Mouse (Mus musculus) lung, embryonic 14.5 days (tissue): ENCODE results near the gene Crnn. TPM values are rescaled to one million over a fixed set of nuclear protein-coding genes. Genes with fewer than 3 reads are reported as not detected.
A peak's percentile ranks its signal among the peaks of the same experiment; 100 is the strongest.

Experiments used
- ATAC-seq: fragments of 200-750 bp; cut with Nextera tagmentation; 2 replicates; pipeline ENCODE4 v1.8.0; 2017; ENCODE audit warnings: mild to moderate bottlenecking, moderate TSS enrichment, moderate library complexity; ENCODE audit not compliant: insufficient read depth
- DNase-seq: peaks from one replicate; pipeline ENCODE4 v3.0.0-alpha.2; 2015
- H3K27ac ChIP-seq: fragments of 300-500 bp; sonication (generic); 2 replicates; pipeline ENCODE4 v1.5.1; 2014; ENCODE audit warnings: low read depth, mild to moderate bottlenecking, moderate library complexity
- H3K27me3 ChIP-seq: fragments of 300-500 bp; sonication (generic); 2 replicates; pipeline ENCODE4 v1.6.1; 2014; ENCODE audit warnings: low read length, control low read depth; ENCODE audit not compliant: insufficient read depth
- H3K36me3 ChIP-seq: fragments of 300-500 bp; sonication (generic); 2 replicates; pipeline ENCODE4 v1.6.1; 2014; ENCODE audit warnings: control low read depth; ENCODE audit not compliant: insufficient read depth
- H3K4me1 ChIP-seq: fragments of 300-500 bp; sonication (generic); 2 replicates; pipeline ENCODE4 v1.6.1; 2014; ENCODE audit warnings: antibody characterized with exemption, control low read depth; ENCODE audit not compliant: insufficient read depth
- H3K4me2 ChIP-seq: fragments of 300-500 bp; sonication (generic); 2 replicates; pipeline ENCODE4 v1.6.1; 2014; ENCODE audit warnings: mild to moderate bottlenecking
- H3K4me3 ChIP-seq: fragments of 300-500 bp; sonication (generic); 2 replicates; pipeline ENCODE4 v1.5.1; 2014; ENCODE audit warnings: low read depth, low read length
- H3K9ac ChIP-seq: fragments of 300-500 bp; sonication (generic); 2 replicates; pipeline ENCODE4 v1.6.1; 2014
- H3K9me3 ChIP-seq: fragments of 300-500 bp; sonication (generic); 2 replicates; pipeline ENCODE4 v1.6.1; 2016; ENCODE audit warnings: low read depth, low read length, control low read depth
- CTCF ChIP-seq: IDR thresholded peaks from 2 replicates; pipeline ENCODE4 v1.5.1; 2016; ENCODE audit warnings: antibody characterized with exemption, low read depth
- WGBS: fragments of 180-500 bp; shearing (Covaris S2); extraction: QIAGEN DNeasy Blood & Tissue Kit; methylation state at CpG from one replicate; pipeline ENCODE4 v1.1.7; 2014; 5-methylcytosine and 5-hydroxymethylcytosine counted together
- polyA plus RNA-seq: library from polyadenylated mRNA; unstranded; fragments of >200 nt; fragmentation: Nextera tagmentation; extraction: Ambion mirVana; gene quantifications from 2 replicates; pipeline ENCODE4 v1.2.1, GENCODE M21; 2014

The Crnn gene
- polyA plus RNA-seq = not detected in 2 replicates

DNA sequence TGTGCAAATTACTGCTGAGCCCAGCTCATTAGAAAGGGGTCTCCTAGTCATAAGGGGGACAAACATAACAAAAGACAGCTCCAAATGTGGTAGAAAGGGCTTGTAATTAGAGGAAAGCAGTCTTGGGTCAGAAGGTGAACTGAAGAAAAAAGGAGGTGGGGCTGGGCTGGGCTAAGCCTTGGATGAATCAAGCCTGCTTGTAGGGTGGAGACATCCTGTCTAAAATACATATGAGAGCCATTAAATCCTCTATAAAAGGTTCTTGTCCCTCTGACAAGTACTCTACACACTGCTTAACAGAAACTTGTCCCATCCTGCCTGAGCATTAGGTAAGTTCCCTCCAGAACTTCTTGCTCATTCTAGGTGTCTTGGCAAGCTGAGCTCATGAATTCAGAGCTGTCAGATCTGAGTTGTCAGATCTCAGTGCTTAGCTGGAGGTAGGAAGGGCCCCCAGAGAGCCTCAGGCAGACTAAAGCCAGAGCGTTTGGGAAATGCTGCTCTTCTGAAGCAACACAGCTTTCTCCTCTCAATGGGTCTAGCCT, at the start of gene Crnn:
Gene Crnn, plus strand, starts transcription at position 278 of the 542 bp plus-strand sequence.
- WGBS = 74% methylated on average over 1 of the region's 1 CpGs
- H3K9ac ChIP-seq = no peak within 1 kb of the TSS
- no peaks in the 10 kb centered on the region for H3K36me3 ChIP-seq
- H3K27me3 ChIP-seq = no peaks in the 10 kb centered on the region
- H3K4me1 ChIP-seq = no peaks in the 10 kb centered on the region
- H3K4me2 ChIP-seq = no peak within 1 kb of the TSS
- H3K4me3 ChIP-seq = no peak within 1 kb of the TSS
- ATAC-seq (no peak), DNase-seq (no peak)
- no peaks in the 10 kb centered on the region for H3K9me3 ChIP-seq
- no peak for TF ChIP-seq CTCF
- no peak within 1 kb of the TSS for H3K27ac ChIP-seq

DNA sequence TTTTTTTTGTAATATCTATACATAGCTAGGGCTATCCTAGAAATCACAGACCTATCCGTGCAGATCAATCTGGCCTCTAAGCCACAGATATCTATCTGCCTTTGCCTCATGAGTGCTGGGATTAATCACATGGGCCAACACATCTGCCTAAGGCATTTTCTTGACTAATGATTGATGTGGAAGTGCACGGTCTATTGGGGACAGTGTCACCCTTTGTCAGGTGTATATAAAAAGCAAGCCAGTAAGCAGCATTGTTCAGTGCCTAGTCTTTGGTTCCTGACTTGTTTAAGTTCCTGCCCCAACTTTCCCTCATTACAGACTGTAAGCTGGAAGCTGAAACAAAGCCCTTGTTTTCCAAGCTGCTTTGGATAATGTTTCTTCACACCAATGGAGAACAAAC, 48.1 kb upstream of the Crnn start:
- no peak overlapping the region for H3K27ac ChIP-seq
- no peaks in the 10 kb centered on the region for H3K36me3 ChIP-seq
- ATAC-seq = no peak
- H3K9me3 ChIP-seq = no peaks in the 10 kb centered on the region
- no peaks in the 10 kb centered on the region for H3K4me1 ChIP-seq
- DNase-seq = no peak
- H3K9ac ChIP-seq = no peak overlapping the region
- TF ChIP-seq CTCF = no peak
- WGBS = 70% methylated on average over 2 of the region's 2 CpGs
- H3K27me3 ChIP-seq = no peaks in the 10 kb centered on the region
- H3K4me3 ChIP-seq = no peak overlapping the region
- H3K4me2 ChIP-seq = no peak overlapping the region

DNA sequence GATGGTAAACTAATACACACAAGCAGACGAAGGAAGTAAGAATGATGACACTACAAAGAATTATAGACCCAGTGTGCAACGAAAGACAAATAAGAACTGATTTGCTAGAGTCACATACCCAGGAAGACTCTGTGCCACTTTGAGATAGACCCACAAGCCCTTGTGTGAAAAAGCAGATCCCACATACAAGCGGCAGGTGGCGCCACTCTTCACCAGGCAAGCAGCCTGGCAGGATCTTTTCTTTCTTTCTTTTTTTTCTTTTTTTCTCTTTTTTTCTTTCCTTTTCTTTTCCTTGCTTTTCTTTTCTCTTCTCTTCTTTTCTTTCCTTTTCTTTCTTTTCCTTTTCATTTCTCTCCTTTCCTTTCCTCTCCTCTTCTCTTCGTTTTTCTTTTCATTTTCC, 32.9 kb upstream of the Crnn start:
- no peak overlapping the region for H3K4me3 ChIP-seq
- DNase-seq (peak; percentile 10), ATAC-seq (no peak)
- no peaks in the 10 kb centered on the region for H3K36me3 ChIP-seq
- WGBS = 32% methylated on average over 5 of the region's 5 CpGs
- H3K4me2 ChIP-seq = no peak overlapping the region
- H3K4me1 ChIP-seq = no peaks in the 10 kb centered on the region
- TF ChIP-seq CTCF = peak; percentile 21; the same call in 1 of the 2 replicates
- H3K9ac ChIP-seq = no peak overlapping the region
- H3K27me3 ChIP-seq = no peaks in the 10 kb centered on the region
- no peaks in the 10 kb centered on the region for H3K9me3 ChIP-seq
- H3K27ac ChIP-seq = no peak overlapping the region

DNA sequence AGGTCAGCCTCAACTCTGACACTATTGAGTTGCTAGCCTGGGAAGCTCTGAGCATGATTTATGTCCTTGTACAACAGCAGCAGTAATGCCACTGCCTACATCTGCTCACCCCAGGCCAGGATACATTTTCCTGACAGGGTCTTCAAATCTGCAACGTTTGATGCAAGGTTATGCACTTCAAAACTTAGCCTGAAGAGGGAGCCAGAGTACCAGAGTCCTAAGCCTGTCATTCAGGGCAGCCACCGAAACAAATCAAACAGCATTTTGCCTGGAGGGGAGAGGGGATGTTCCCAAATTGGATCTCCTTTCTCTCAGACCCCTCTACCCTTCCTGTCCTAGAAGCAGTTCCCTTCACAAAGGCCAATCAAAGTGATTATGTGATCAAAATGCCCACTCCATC, 30.1 kb upstream of the Crnn start:
- Histone ChIP-seq H3K36me3 (no peaks in the 10 kb centered on the region), H3K27me3 (no peaks in the 10 kb centered on the region), H3K9me3 (no peaks in the 10 kb centered on the region), H3K4me2 (no peak overlapping the region), H3K4me1 (no peaks in the 10 kb centered on the region), H3K9ac (no peak overlapping the region), H3K4me3 (no peak overlapping the region), H3K27ac (no peak overlapping the region)
- WGBS = 2% methylated on average over 2 of the region's 2 CpGs
- peak; percentile 73 for TF ChIP-seq CTCF
- ATAC-seq (no peak), DNase-seq (peak; percentile 73)

DNA sequence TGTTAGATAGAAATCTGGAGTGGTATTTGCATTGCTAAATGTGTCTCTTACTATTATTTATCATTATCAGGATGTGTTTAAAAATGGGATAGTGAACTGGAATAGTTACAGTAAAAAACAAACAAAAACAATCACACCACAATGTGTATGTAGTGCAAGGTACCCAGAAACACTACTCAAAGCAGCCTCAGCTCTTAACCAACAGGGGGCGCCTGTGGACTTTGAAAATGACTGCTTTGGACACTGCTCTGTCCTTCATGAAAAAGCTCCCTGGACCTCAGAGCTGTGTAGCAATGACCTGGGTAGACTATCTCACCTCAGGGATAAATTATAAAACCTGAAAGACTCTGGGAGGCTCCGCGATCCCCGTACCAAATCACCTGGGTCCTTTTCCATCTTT, 25.5 kb upstream of the Crnn start:
- peak; percentile 32 for DNase-seq
- no peak overlapping the region for H3K9ac ChIP-seq
- no peak overlapping the region for H3K27ac ChIP-seq
- WGBS = 35% methylated on average over 4 of the region's 4 CpGs
- peak; percentile 33 for TF ChIP-seq CTCF
- H3K4me2 ChIP-seq = no peak overlapping the region
- no peak overlapping the region for H3K4me3 ChIP-seq
- no peaks in the 10 kb centered on the region for H3K36me3 ChIP-seq
- no peaks in the 10 kb centered on the region for H3K27me3 ChIP-seq
- no peaks in the 10 kb centered on the region for H3K9me3 ChIP-seq
- no peak for ATAC-seq
- no peaks in the 10 kb centered on the region for H3K4me1 ChIP-seq

DNA sequence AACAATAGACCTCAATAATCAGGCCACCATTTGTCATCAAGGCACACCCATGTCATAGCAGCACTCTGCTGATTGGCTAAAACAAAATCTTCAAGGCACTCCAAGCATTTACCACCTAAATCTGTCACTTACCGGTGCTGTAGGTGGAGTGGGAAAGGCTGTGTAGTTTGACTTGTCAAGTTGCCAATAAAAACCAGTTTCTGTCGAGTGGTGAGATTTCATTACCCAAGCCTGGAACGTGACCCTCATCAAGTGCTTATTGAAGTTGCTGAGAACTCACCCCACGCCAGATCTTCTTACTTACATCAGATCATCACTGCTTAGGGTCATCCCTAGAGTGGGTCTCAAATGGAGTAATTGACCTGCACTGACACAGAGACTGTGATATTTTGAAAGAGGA, 16.5 kb upstream of the Crnn start:
- no peaks in the 10 kb centered on the region for H3K9me3 ChIP-seq
- H3K9ac ChIP-seq = no peak overlapping the region
- no peak overlapping the region for H3K4me2 ChIP-seq
- WGBS = 19% methylated on average over 4 of the region's 4 CpGs
- H3K4me3 ChIP-seq = no peak overlapping the region
- DNase-seq (peak; percentile 70), ATAC-seq (peak; percentile 83)
- H3K4me1 ChIP-seq = no peaks in the 10 kb centered on the region
- no peak for TF ChIP-seq CTCF
- H3K36me3 ChIP-seq = no peaks in the 10 kb centered on the region
- H3K27me3 ChIP-seq = no peaks in the 10 kb centered on the region
- no peak overlapping the region for H3K27ac ChIP-seq

DNA sequence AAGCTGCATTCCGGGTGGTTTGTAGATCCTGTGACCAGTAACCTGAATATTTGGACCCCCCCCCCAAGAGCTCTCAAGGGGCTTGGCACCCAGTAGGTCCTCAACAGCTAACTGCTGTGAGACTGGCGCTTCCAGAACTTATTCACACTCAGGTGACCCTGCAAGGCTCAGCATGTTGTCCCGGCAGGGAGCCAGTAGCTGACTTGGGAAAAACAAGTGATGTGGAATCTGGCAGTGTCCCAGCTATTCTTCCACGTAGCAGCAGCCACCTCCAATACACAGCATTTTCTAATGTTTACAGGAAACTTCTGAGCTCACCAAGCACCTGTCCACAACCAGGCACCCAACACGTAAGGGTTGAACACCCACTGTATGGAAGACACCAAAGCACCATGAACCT, 15.5 kb upstream of the Crnn start:
- Histone ChIP-seq H3K4me3 (no peak overlapping the region), H3K9ac (no peak overlapping the region), H3K9me3 (no peaks in the 10 kb centered on the region), H3K27me3 (no peaks in the 10 kb centered on the region), H3K27ac (no peak overlapping the region), H3K4me1 (no peaks in the 10 kb centered on the region), H3K4me2 (no peak overlapping the region), H3K36me3 (no peaks in the 10 kb centered on the region)
- DNase-seq (no peak), ATAC-seq (no peak)
- no peak for TF ChIP-seq CTCF
- 43% methylated on average over 5 of the region's 5 CpGs for WGBS

DNA sequence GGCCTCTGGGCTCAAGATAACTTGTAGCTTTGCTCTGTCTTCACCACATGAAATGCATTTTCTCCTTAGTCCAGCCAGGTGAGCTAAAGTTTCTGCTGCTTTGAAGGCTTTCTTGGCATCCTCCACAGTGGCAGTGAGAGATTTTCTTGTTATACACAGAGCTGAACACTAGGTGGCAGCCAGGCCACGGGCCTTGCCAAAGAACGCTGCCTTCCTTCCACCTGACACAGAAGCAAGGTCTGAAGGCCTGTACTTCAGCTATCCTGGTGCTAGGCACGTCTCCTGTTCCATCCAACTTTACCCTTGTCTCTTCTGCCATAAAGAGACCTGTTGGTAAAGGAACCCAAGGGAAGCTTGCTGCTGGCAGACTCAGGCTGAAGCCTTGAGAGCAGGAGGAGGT, 14.1 kb upstream of the Crnn start:
- H3K9ac ChIP-seq = no peak overlapping the region
- WGBS = 6% methylated on average over 3 of the region's 3 CpGs
- no peak overlapping the region for H3K4me3 ChIP-seq
- H3K4me1 ChIP-seq = no peaks in the 10 kb centered on the region
- no peak overlapping the region for H3K4me2 ChIP-seq
- no peaks in the 10 kb centered on the region for H3K27me3 ChIP-seq
- no peaks in the 10 kb centered on the region for H3K9me3 ChIP-seq
- DNase-seq (peak; percentile 76), ATAC-seq (no peak)
- H3K27ac ChIP-seq = no peak overlapping the region
- no peaks in the 10 kb centered on the region for H3K36me3 ChIP-seq
- peak; percentile 81 for TF ChIP-seq CTCF
